Mouse (Mus musculus): ENCODE results near the gene Tbk1. TPM values are rescaled to one million over a fixed set of nuclear protein-coding genes. Genes with fewer than 3 reads are reported as not detected.

Tbk1 gene
- total and polyA plus RNA-seq, 3 experiments: 29.5 to 46.0 (median 44.0) TPM

DNA sequence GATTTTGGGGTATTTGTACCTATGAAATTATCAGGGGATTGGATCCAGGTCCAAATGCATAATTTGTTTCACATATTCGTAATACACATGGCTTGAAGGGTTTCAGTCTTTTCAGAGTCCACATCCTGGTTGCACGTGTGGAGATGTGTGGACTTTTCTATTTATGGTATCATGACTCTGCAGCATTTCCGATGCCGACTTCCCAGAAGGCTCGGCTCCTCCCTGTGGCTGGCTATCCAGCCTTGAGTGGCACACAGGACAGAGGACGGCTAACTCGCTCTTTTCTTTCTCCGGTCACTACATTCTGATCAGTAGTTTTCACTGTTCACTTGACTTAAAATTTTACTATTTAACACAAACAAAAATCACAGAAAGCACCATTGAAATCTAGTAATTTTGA is 22.1 kb downstream of the Tbk1 start:
- Histone ChIP-seq H3K9ac (ENCODE audit: insufficient read depth, low read depth) (no peak overlapping the region), H3K4me1 (ENCODE audit: control insufficient read depth in 1 of 2, insufficient read depth in 2 of 2) (no peaks in the 10 kb centered on the region), H3K4me3 (replicated peaks in 1 of 3; ENCODE audit: low read depth in 2 of 3, low read length in 2 of 3, poor library complexity in 1 of 3) (no peak overlapping the region), H3K4me2 (ENCODE audit: insufficient read depth, low read depth, poor library complexity, severe bottlenecking) (no peak overlapping the region), H3K79me2 (replicated peaks; ENCODE audit: control insufficient read depth, extremely low read depth, insufficient read depth, poor library complexity, severe bottlenecking) (0 out of 2 replicates have a peak, but pooled peaks cover under 1% of the 10 kb centered on the region), H3K27ac (ENCODE audit: insufficient read depth, low read depth) (no peak overlapping the region), H3K9me3 (replicated peaks; ENCODE audit: low read length) (no peaks in the 10 kb centered on the region), H3K27me3 (replicated peaks) (no peaks in the 10 kb centered on the region), H3K36me3 (replicated peaks in 1 of 2; ENCODE audit: control insufficient read depth in 1 of 2, insufficient read depth in 1 of 2, low read length in 1 of 2) (peaks cover 55 to 76% of the 10 kb centered on the region in 2 experiments)
- dilution Hi-C loops (cut with MboI; ENCODE audit: extremely low pct_ligation_motif_present, extremely low pct_unique_long_range_greater_than_20kb, low sequenced_read_pairs) (no loop called here), in situ Hi-C loops (cut with MboI; ENCODE audit: low pct_ligation_motif_present, low pct_unique_long_range_greater_than_20kb, low sequenced_read_pairs) (no loop called here)
- no peak for DNase-seq (ENCODE audit: extremely low read depth)
- no peak for TF ChIP-seq TCF12 (IDR thresholded peaks at IDR 0.05; ENCODE audit: low read depth, low read length)
- TF ChIP-seq ZC3H11A (IDR thresholded peaks at IDR 0.05; ENCODE audit: low read depth, low read length): no peak
- TF ChIP-seq PAX5 (IDR thresholded peaks at IDR 0.05; ENCODE audit: low read length): no peak
- no peak for TF ChIP-seq USF1 (IDR thresholded peaks at IDR 0.05; ENCODE audit: low read depth, low read length)
- no peak for TF ChIP-seq ZMIZ1 (IDR thresholded peaks at IDR 0.05; ENCODE audit: low read depth, low read length)
- TF ChIP-seq RCOR1 (conservative IDR thresholded peaks at IDR 0.05; ENCODE audit: low read depth, low read length): no peak
- no peak for TF ChIP-seq UBTF (IDR thresholded peaks at IDR 0.05; ENCODE audit: low read depth, low read length)
- TF ChIP-seq NRF1 (IDR thresholded peaks at IDR 0.05; ENCODE audit: low read depth, low read length): no peak
- no peak for TF ChIP-seq MAFK (IDR thresholded peaks at IDR 0.05; ENCODE audit: insufficient replicate concordance, low read length)
- TF ChIP-seq IRF4 (IDR thresholded peaks at IDR 0.05; ENCODE audit: low read depth, low read length): no peak

DNA sequence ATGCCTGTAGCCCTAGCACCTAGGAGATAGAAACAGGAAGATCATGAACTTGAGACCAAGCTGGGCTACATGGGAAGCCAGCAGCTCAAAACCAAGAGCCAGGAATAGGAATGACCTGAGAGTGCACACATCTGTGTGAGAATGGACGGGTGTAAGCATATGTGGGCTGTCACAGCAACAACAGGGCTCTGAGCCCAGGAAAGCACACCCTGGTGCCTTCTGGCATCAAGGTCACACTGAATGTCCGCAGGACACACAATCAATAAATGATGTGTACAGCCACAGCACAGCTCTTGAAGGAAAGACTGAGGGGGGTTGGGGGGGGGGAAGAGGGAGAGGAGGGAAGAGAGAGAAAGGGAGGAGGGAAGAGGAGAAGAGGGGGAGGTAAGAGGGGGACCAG is 28.4 kb downstream of the Tbk1 start:
- H3K36me3 ChIP-seq (replicated peaks in 1 of 2; ENCODE audit: control insufficient read depth in 1 of 2, insufficient read depth in 1 of 2, low read length in 1 of 2): peaks cover 74 to 90% of the 10 kb centered on the region in 2 experiments
- H3K27ac ChIP-seq (ENCODE audit: insufficient read depth, low read depth): no peak overlapping the region
- no peaks in the 10 kb centered on the region for H3K27me3 ChIP-seq (replicated peaks)
- no peaks in the 10 kb centered on the region for H3K79me2 ChIP-seq (replicated peaks; ENCODE audit: control insufficient read depth, extremely low read depth, insufficient read depth, poor library complexity, severe bottlenecking)
- no peak overlapping the region for H3K4me2 ChIP-seq (ENCODE audit: insufficient read depth, low read depth, poor library complexity, severe bottlenecking)
- DNase-seq (ENCODE audit: extremely low read depth): no peak
- TF ChIP-seq MYC (IDR thresholded peaks at IDR 0.05; ENCODE audit: low read depth, low read length) (no peak), RAD21 (IDR thresholded peaks at IDR 0.05; ENCODE audit: low read depth, low read length) (no peak), CTCF (conservative IDR thresholded peaks at IDR 0.05 in 1 of 2, IDR thresholded peaks at IDR 0.05 in 1 of 2; ENCODE audit: low read depth in 2 of 2, low read length in 2 of 2) (no peak), CHD2 (IDR thresholded peaks at IDR 0.05; ENCODE audit: low read length) (no peak), SIN3A (IDR thresholded peaks at IDR 0.05; ENCODE audit: low read length) (no peak), TCF12 (IDR thresholded peaks at IDR 0.05; ENCODE audit: low read depth, low read length) (no peak), POLR2AphosphoS2 (IDR thresholded peaks at IDR 0.05; ENCODE audit: low read depth, low read length) (no peak), PAX5 (IDR thresholded peaks at IDR 0.05; ENCODE audit: low read length) (no peak), BHLHE40 (IDR thresholded peaks at IDR 0.05; ENCODE audit: low read depth, low read length) (no peak), EP300 (IDR thresholded peaks at IDR 0.05; ENCODE audit: low read length) (no peak)
- no peak overlapping the region for H3K9ac ChIP-seq (ENCODE audit: insufficient read depth, low read depth)
- H3K4me3 ChIP-seq (replicated peaks in 1 of 3; ENCODE audit: low read depth in 2 of 3, low read length in 2 of 3, poor library complexity in 1 of 3): no peak overlapping the region
- in situ Hi-C loops (cut with MboI; ENCODE audit: low pct_ligation_motif_present, low pct_unique_long_range_greater_than_20kb, low sequenced_read_pairs) (no loop called here), dilution Hi-C loops (cut with MboI; ENCODE audit: extremely low pct_ligation_motif_present, extremely low pct_unique_long_range_greater_than_20kb, low sequenced_read_pairs) (no loop called here)
- no peaks in the 10 kb centered on the region for H3K4me1 ChIP-seq (ENCODE audit: control insufficient read depth in 1 of 2, insufficient read depth in 2 of 2)
- H3K9me3 ChIP-seq (replicated peaks; ENCODE audit: low read length): no peaks in the 10 kb centered on the region

All from CH12.LX (cell line).